Mouse (Mus musculus) kidney, adult 2 months (tissue): ENCODE measurements around the gene Map3k9.

ENCODE experiments used
- CTCF ChIP-seq: fragments of 200-500 bp; conservative IDR thresholded peaks from 2 replicates; pipeline ENCODE4 v1.5.1; 2011; ENCODE audit warnings: low read depth, mild to moderate bottlenecking, control low read depth, low read length, moderate library complexity, mixed read lengths; ENCODE audit not compliant: insufficient read depth, insufficient read length
- POLR2A ChIP-seq: fragments of 200-500 bp; IDR thresholded peaks from one replicate; pipeline ENCODE4 v1.6.1; 2011; ENCODE audit warnings: low read depth, low read length, control low read depth

DNA sequence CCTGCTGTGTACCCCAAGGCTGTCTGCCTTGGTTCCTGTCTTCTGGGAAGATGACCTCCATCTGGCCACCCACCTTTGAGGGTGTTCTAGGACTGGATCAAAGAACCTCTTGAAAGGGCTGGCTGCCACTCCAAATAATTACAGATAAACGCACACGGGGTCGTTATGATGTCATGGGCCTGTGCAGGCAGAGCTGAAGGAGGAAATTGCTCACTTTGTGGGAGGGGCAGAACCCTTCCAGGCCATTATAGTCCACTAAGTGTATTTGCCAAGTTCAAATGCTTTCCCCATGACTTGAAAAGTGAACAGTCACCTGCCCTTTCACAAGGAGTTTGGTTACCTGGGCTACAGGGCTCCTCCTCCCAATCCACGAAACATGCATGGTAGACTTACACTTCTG is 83.0 kb downstream of the Map3k9 start:
- TF ChIP-seq CTCF (no peak), POLR2A (no peak)
